Mouse (Mus musculus): ENCODE results near the gene A730071L15Rik.
A peak's percentile ranks its signal among the peaks of the same experiment; 100 is the strongest.

A730071L15Rik gene

DNA sequence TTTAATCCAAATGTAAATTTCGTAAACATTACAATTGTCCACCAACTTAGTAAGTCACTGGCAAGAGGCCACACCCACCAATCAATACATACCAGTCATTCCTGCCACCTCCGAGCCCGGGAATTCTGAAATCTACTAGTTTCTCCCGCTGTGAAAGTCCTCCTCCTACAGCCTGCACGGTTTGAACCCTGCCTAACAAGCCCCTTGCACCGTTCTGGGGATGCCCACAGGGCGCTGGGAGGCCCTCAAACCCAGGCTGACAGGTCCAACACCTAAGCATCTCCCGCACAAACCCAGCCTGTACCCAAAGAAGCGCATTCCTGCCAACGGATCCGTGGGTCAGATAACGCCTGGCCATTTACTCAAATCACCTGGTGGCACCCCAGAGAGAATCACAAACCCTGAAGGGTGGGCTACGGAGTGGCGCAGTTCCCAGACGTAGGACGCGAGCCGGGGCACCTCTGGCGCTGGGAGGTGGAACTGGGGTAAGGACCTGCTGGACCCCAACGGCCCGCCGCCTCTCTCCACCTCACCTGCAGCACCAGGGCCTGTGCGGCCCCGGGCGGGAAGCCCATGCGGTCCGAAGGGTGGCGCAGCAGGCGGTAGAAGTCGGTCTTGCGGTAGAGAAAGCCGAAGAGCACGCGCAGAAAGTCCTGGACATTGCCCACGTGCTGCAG, at the start of gene A730071L15Rik:
Gene A730071L15Rik (plus strand): TSS at position 620 of the 677 bp plus-strand sequence.
- DNase-seq: no peak

DNA sequence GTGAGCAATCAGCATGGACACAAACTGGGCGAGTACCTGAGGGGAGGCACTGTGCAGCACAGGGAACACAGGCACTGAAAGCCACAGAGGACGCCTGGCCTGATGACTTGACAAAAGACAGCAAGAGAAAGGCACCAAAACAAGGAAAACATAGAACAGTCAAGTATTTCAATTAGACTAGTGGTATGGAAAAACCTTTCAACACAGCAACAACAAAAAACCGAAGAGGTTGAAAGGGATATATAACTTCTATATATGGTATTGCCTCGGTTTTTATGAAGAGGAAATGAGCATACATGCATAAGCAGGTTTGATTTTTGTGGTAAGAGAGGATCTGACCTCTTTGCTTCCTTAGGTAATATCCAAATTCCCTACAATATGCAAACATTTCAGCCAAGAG, 47.0 kb upstream of the A730071L15Rik start:
- no peak for DNase-seq

- DNase-seq: peak; percentile 19
These were observed 45.6 kb upstream of the A730071L15Rik start for GRCm38 (mm10) chr11:6154211-6154701.

DNA sequence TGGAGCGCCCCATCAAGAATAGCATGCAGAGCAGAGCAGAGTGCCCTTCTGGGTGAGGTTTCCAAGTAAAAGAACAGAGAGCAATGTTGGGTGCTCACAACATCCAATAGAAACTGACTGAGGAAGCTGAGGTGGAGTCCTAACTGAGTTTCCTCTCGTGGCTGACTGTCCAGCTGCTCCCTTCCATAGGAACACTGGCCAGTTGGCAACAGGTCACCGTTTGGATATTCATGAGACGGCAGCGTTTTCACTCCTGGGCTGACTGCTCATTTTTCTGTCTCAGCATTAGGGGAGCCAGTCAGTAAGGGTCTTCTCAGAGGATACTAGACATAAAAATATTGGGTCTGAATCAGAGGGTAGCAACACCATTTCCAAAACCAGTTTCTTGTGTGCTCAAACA, 43.2 kb upstream of the A730071L15Rik start:
- no peak for DNase-seq

GRCm38 (mm10) chr11:6157119-6157518, 42.7 kb upstream of the A730071L15Rik start:
- DNase-seq: no peak

DNA sequence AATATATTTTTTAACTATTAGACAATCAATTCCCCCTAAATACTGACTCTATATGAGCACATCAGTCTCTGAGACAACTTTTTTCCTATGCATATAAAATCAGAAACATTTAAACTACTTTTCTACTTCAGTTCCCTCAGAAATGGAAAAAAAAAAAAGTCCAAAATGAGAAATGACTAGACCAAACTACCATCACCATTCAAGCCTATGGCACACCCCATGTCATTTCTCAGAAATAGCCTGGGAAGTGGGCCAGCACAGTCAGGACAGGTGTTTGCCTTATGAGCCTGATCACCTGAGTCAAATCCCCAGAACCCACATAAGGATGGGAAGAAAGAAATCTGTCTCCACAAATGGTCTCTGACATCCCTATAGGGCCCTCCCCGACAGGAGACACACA, 41.3 kb upstream of the A730071L15Rik start:
- no peak for DNase-seq

- DNase-seq: no peak
These were observed 40.0 kb upstream of the A730071L15Rik start for GRCm38 (mm10) chr11:6159704-6160275.

- no peak for DNase-seq
These were observed 39.1 kb upstream of the A730071L15Rik start for GRCm38 (mm10) chr11:6160663-6161271.

DNA sequence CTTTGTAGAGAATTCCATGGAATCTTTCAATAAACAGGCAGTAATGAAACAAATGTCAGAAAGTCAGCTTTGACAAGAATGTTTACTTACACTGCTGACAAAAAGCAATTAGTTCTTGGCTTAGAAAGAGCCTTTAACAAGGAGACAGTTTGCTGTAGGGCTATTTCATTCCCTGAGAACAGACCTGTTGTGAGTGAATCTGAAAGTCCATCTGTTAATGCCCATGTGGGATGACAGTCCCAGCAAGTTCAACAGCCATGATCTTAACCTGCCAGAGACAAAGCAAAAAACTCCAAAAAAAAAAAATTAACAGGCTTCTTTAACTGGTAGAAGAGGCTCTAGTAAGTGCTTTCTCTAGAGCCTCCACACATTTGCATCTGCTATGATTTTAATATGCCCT, 38.3 kb upstream of the A730071L15Rik start:
- no peak for DNase-seq

- DNase-seq: no peak
These were observed 36.8 kb upstream of the A730071L15Rik start for GRCm38 (mm10) chr11:6163062-6163461.

GRCm38 (mm10) chr11:6163706-6164105, 36.1 kb upstream of the A730071L15Rik start:
- DNase-seq: no peak

GRCm38 (mm10) chr11:6164781-6165180, 35.0 kb upstream of the A730071L15Rik start:
- no peak for DNase-seq

DNA sequence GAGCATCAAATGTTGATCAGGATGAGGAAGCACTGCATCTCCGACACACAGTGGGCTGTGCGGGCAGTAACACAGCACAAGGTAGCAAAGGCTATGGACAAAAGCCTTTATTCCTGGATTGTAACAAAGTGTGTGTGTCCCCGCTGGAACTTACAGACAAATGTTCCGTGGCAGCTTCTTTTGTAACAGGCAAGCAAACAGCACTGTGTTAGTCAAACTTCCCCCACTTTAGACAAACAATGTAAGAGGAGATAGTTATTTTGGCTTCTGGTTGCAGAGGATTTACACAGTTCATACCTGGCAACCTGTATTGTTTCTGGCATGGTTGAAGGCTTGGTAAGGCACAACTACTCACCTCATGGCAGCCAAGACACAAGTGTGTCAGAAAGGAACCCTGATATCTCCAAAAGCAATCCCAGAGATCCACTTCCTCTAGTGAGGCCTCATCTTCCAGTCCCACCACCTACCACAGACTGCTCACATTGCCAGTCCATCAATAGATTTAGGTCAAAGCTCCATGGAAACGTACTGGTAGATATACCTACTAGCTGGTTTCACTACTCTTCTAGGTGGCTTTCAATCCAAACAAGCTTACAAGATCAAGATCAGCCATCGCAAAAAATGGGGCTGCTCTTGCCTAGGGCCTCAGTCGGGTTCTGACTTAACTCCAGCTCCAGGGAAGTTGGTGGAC, 34.3 kb upstream of the A730071L15Rik start:
- no peak for DNase-seq

- no peak for DNase-seq
These were observed 33.5 kb upstream of the A730071L15Rik start for GRCm38 (mm10) chr11:6166351-6166750.

DNA sequence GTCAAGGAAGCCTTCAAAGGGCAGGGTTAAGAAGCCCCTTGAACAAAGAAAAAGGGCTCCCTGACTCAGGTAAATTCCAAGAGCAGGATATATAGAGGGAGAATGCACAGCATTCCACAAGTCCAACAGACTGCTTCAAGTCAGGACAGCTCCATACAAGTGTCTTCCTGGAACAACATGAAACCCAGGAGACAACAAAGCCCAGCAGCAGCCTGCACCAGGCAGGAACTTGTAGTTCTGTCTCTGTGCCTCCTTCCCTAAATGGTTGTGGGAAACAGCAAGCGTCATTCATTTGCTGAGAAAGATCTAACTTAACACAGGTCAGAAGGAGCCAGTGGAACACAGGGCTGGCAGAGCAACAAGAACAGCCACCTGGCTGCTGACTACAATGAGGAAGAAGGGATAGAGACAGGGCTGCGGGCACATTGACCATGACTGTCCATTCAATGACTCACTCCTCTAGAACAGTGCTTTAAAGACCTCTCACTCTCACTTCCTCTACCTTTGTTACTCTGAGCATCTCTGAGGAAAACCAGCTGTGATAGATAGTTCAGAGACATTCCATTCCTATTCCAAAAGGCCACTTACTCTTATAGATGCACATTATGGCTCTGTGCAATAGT, 30.7 kb upstream of the A730071L15Rik start:
- DNase-seq: no peak

GRCm38 (mm10) chr11:6174719-6175118, 25.1 kb upstream of the A730071L15Rik start:
- DNase-seq: no peak

DNA sequence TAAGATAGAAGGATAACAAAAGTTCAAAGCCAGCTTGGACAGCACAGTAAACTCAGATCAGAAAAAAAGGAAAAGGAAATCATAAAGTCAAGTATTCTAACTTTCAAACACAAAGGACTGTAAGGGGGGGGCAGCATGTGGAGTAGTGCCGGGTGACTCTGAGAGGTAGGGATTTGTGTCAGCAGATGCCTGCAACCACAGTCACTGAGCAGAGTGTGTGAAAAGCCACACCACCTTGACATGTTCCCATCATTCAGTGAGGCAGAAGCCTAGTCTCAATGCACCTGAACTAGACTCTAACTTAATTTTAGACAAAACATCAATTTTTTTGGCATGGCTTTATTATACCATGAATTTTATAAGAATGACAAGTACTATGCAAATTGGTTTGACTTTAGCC, 24.3 kb upstream of the A730071L15Rik start:
- DNase-seq: no peak

- no peak for DNase-seq
These were observed 21.9 kb upstream of the A730071L15Rik start for GRCm38 (mm10) chr11:6177781-6178420.

DNA sequence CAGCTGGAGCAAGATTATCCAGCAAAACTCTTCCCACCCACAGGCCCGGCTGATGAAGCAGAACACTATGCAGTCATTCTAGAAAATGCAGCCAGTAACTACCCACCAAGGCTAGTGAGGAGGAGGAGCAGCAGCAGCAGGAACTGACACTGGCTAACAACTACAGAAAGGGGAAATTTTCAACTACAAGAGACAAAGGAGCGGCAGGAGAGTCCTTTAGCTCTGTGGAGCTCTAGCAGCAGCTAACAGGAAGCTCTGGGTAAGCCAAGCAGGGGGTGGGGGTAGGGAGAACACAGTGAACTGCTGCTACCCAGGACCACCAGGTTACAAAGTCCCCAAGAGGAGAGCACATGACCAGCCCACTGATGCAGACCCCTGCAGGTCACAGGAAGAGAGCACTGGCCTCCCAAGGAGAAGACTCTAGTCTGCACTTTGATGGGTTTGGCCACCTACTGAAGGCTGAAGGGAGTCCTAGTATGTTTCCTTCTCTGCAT, 21.1 kb upstream of the A730071L15Rik start:
- no peak for DNase-seq

- peak; percentile 25 for DNase-seq
These were observed 20.6 kb upstream of the A730071L15Rik start for GRCm38 (mm10) chr11:6179194-6179593.

DNA sequence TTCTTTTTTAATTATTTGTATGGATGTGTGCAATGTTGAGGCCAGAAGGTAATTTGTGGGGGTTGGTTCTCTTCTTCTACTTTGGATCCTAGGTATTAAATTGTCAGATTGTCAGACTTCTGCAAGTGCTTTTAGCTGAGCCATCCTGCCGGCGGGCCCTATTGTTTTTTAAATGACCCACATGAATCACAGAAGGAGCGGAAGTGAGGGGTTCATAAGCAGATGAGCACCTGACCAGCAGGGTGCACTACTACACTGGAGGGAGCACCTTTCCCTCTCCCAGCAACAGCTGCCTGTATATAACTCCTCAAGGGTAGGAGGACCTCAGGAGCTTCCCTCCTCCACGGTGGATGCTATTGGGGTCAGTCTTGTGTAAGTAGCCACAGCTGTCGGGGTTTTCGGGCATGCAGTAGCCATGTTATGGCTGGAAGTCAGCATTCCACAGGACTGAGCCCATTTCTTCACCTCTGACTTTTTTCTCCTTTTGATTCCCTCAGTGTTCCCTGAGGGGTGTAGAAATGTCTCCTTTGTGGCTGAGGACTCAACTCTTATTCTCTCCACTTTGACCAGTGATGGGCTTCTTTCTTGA, 18.9 kb upstream of the A730071L15Rik start:
- no peak for DNase-seq

GRCm38 (mm10) chr11:6183246-6183645, 16.6 kb upstream of the A730071L15Rik start:
- no peak for DNase-seq

Data from right cerebral cortex, postnatal 14 days (tissue).